Mouse (Mus musculus) MEL (cell line): ENCODE results near the gene Zfp949. TPM values are rescaled to one million over a fixed set of nuclear protein-coding genes. Genes with fewer than 3 reads are reported as not detected.

Experiments used
- DNase-seq: peaks from one replicate; pipeline ENCODE4 v3.0.0; 2011; ENCODE audit warnings: low read depth, low spot score
- H3K27ac ChIP-seq: 2 replicates; pipeline ENCODE4 v1.5.1; 2012; ENCODE audit warnings: low read depth, mild to moderate bottlenecking, control low read depth, low read length, moderate library complexity; ENCODE audit not compliant: control insufficient read depth
- H3K27me3 ChIP-seq, 2 experiments: fragments of 150-350 bp in 1 of 2; sonication (generic) in 1 of 2; 2 replicates each; pipeline ENCODE4 v1.6.1; 2012; ENCODE audit warnings: low read length in 2 of 2, mild to moderate bottlenecking in 2 of 2, improper control_type of control experiment in 1 of 2, moderate library complexity in 1 of 2; ENCODE audit not compliant: insufficient read depth in 2 of 2, control insufficient read depth in 1 of 2
- H3K36me3 ChIP-seq, 2 experiments: 2 replicates each; pipeline ENCODE4 v1.6.1; 2012 to 2014; ENCODE audit warnings: low read length in 2 of 2, improper control_type of control experiment in 1 of 2, inconsistent platforms in 1 of 2, mild to moderate bottlenecking in 1 of 2; ENCODE audit not compliant: insufficient read depth in 2 of 2, control insufficient read depth in 1 of 2
- H3K4me1 ChIP-seq, 2 experiments: fragments of 150-350 bp in 1 of 2; sonication (generic) in 1 of 2; 2 replicates each; pipeline ENCODE4 v1.6.1; 2012; ENCODE audit warnings: low read length in 2 of 2, improper control_type of control experiment in 1 of 2, mild to moderate bottlenecking in 1 of 2; ENCODE audit not compliant: insufficient read depth in 2 of 2, control insufficient read depth in 1 of 2
- H3K4me3 ChIP-seq, 2 experiments: fragments of 150-350 bp in 1 of 2; sonication (generic) in 1 of 2; 2 replicates each; pipeline ENCODE4 v1.5.1; 2012; ENCODE audit warnings: low read depth in 2 of 2, low read length in 2 of 2, mild to moderate bottlenecking in 2 of 2, moderate library complexity in 2 of 2, control low read depth in 1 of 2, improper control_type of control experiment in 1 of 2; ENCODE audit not compliant: control insufficient read depth in 1 of 2, insufficient read depth in 1 of 2
- H3K79me2 ChIP-seq: 2 replicates; pipeline ENCODE4 v1.6.1; 2012; ENCODE audit warnings: mild to moderate bottlenecking, low read length, moderate library complexity; ENCODE audit not compliant: control insufficient read depth, poor library complexity, insufficient read depth
- H3K9ac ChIP-seq: 2 replicates; pipeline ENCODE4 v1.6.1; 2012; ENCODE audit warnings: low read depth, mild to moderate bottlenecking, control low read depth, low read length, moderate library complexity; ENCODE audit not compliant: control insufficient read depth, poor library complexity, severe bottlenecking
- H3K9me3 ChIP-seq: fragments of 150-350 bp; sonication (generic); replicated peaks from 2 replicates; pipeline ENCODE4 v1.6.1; 2012; ENCODE audit warnings: mild to moderate bottlenecking, low read length, improper control_type of control experiment, moderate library complexity; ENCODE audit not compliant: insufficient read depth
- BHLHE40 ChIP-seq: IDR thresholded peaks from 2 replicates; pipeline ENCODE4 v1.6.1; 2012; ENCODE audit warnings: low read depth, mild to moderate bottlenecking, inconsistent platforms, low read length, improper control_type of control experiment, borderline replicate concordance
- CHD1 ChIP-seq: IDR thresholded peaks from 2 replicates; pipeline ENCODE4 v1.6.1; 2012; ENCODE audit warnings: low read depth, mild to moderate bottlenecking, inconsistent platforms, low read length, improper control_type of control experiment
- CHD2 ChIP-seq: IDR thresholded peaks from 2 replicates; pipeline ENCODE4 v1.6.1; 2011; ENCODE audit warnings: low read length, improper control_type of control experiment
- CTCF ChIP-seq, 3 experiments: IDR thresholded peaks in 2 of 3; conservative IDR thresholded peaks in 1 of 3; 2 replicates each; pipeline ENCODE4 v1.5.1; 2011 to 2012; ENCODE audit warnings: low read length in 3 of 3, low read depth in 2 of 3, mild to moderate bottlenecking in 2 of 3, improper control_type of control experiment in 1 of 3, inconsistent platforms in 1 of 3, mixed read lengths in 1 of 3, moderate library complexity in 1 of 3; ENCODE audit not compliant: control insufficient read depth in 1 of 3, insufficient read depth in 1 of 3, poor library complexity in 1 of 3, severe bottlenecking in 1 of 3
- E2F4 ChIP-seq: IDR thresholded peaks from 2 replicates; pipeline ENCODE4 v1.6.1; 2011; ENCODE audit warnings: low read depth, low read length, improper control_type of control experiment, borderline replicate concordance
- ELF1 ChIP-seq: IDR thresholded peaks from 2 replicates; pipeline ENCODE4 v1.6.1; 2014; ENCODE audit warnings: low read depth, mild to moderate bottlenecking, inconsistent platforms, low read length, improper control_type of control experiment, moderate library complexity
- EP300 ChIP-seq, 2 experiments: IDR thresholded peaks; 2 replicates each; pipeline ENCODE4 v1.6.1; 2011; ENCODE audit warnings: improper control_type of control experiment in 2 of 2, low read length in 2 of 2, low read depth in 1 of 2, mild to moderate bottlenecking in 1 of 2
- ETS1 ChIP-seq: IDR thresholded peaks from 2 replicates; pipeline ENCODE4 v1.6.1; 2012; ENCODE audit warnings: low read depth, mild to moderate bottlenecking, inconsistent platforms, low read length, improper control_type of control experiment, moderate library complexity
- GATA1 ChIP-seq: IDR thresholded peaks from 2 replicates; pipeline ENCODE4 v1.6.1; 2011; ENCODE audit warnings: low read depth, low read length, improper control_type of control experiment
- HCFC1 ChIP-seq: IDR thresholded peaks from 2 replicates; pipeline ENCODE4 v1.6.1; 2012; ENCODE audit warnings: low read depth, mild to moderate bottlenecking, inconsistent platforms, low read length, improper control_type of control experiment, moderate library complexity
- JUND ChIP-seq: IDR thresholded peaks from 2 replicates; pipeline ENCODE4 v1.6.1; 2011; ENCODE audit warnings: low read depth, mild to moderate bottlenecking, improper control_type of control experiment, low read length
- MAX ChIP-seq: IDR thresholded peaks from 2 replicates; pipeline ENCODE4 v1.6.1; 2011; ENCODE audit warnings: low read length, improper control_type of control experiment
- MAZ ChIP-seq: IDR thresholded peaks from 2 replicates; pipeline ENCODE4 v1.6.1; 2012; ENCODE audit warnings: low read depth, mild to moderate bottlenecking, inconsistent platforms, low read length, improper control_type of control experiment
- MEF2A ChIP-seq: IDR thresholded peaks from 2 replicates; pipeline ENCODE4 v1.6.1; 2014; ENCODE audit warnings: low read depth, mild to moderate bottlenecking, inconsistent platforms, low read length, improper control_type of control experiment; ENCODE audit not compliant: poor library complexity, insufficient replicate concordance, severe bottlenecking; ENCODE audit errors: extremely low read depth
- MYB ChIP-seq: IDR thresholded peaks from 2 replicates; pipeline ENCODE4 v1.6.1; 2011; ENCODE audit warnings: mild to moderate bottlenecking, low read depth, low read length, improper control_type of control experiment
- MYC ChIP-seq: IDR thresholded peaks from 2 replicates; pipeline ENCODE4 v1.6.1; 2011; ENCODE audit warnings: low read depth, mild to moderate bottlenecking, low read length, improper control_type of control experiment, moderate library complexity
- NELFE ChIP-seq: IDR thresholded peaks from 2 replicates; pipeline ENCODE4 v1.6.1; 2011; ENCODE audit warnings: low read depth, low read length, improper control_type of control experiment
- NRF1 ChIP-seq: IDR thresholded peaks from 2 replicates; pipeline ENCODE4 v1.6.1; 2014; ENCODE audit warnings: low read depth, mild to moderate bottlenecking, inconsistent platforms, low read length, improper control_type of control experiment, moderate library complexity; ENCODE audit not compliant: poor library complexity, insufficient read depth, severe bottlenecking
- POLR2A ChIP-seq, 2 experiments: IDR thresholded peaks; 2 replicates each; pipeline ENCODE4 v1.6.1; 2011 to 2012; ENCODE audit warnings: low read length in 2 of 2, mild to moderate bottlenecking in 2 of 2, control low read depth in 1 of 2, improper control_type of control experiment in 1 of 2, low read depth in 1 of 2, moderate library complexity in 1 of 2; ENCODE audit not compliant: control insufficient read depth in 1 of 2, insufficient read depth in 1 of 2, poor library complexity in 1 of 2
- POLR2AphosphoS2 ChIP-seq: IDR thresholded peaks from 2 replicates; pipeline ENCODE4 v1.6.1; 2011; ENCODE audit warnings: low read length, improper control_type of control experiment
- POLR2AphosphoS5 ChIP-seq: IDR thresholded peaks from 2 replicates; pipeline ENCODE4 v1.6.1; 2012; ENCODE audit warnings: low read depth, borderline replicate concordance, mild to moderate bottlenecking, inconsistent platforms, low read length, moderate library complexity, mixed read lengths
- RAD21 ChIP-seq: IDR thresholded peaks from 2 replicates; pipeline ENCODE4 v1.6.1; 2011; ENCODE audit warnings: mild to moderate bottlenecking, low read depth, low read length, improper control_type of control experiment
- RCOR1 ChIP-seq: IDR thresholded peaks from 2 replicates; pipeline ENCODE4 v1.6.1; 2012; ENCODE audit warnings: low read depth, mild to moderate bottlenecking, inconsistent platforms, low read length, improper control_type of control experiment
- SIN3A ChIP-seq: IDR thresholded peaks from 2 replicates; pipeline ENCODE4 v1.6.1; 2012; ENCODE audit warnings: low read length, improper control_type of control experiment, inconsistent platforms
- TAL1 ChIP-seq: IDR thresholded peaks from 2 replicates; pipeline ENCODE4 v1.6.1; 2012; ENCODE audit warnings: mild to moderate bottlenecking, inconsistent platforms, low read length, moderate library complexity, mixed read lengths
- TBP ChIP-seq: IDR thresholded peaks from 2 replicates; pipeline ENCODE4 v1.8.0; 2011; ENCODE audit warnings: low read depth, low read length, improper control_type of control experiment
- UBTF ChIP-seq: IDR thresholded peaks from 2 replicates; pipeline ENCODE4 v1.6.1; 2012; ENCODE audit warnings: low read depth, mild to moderate bottlenecking, inconsistent platforms, low read length, improper control_type of control experiment, moderate library complexity, borderline replicate concordance; ENCODE audit not compliant: insufficient read depth
- USF1 ChIP-seq: IDR thresholded peaks from 2 replicates; pipeline ENCODE4 v1.6.1; 2014; ENCODE audit warnings: low read depth, mild to moderate bottlenecking, inconsistent platforms, low read length, improper control_type of control experiment, moderate library complexity
- USF2 ChIP-seq, 2 experiments: IDR thresholded peaks; 2 replicates each; pipeline ENCODE4 v1.6.1; 2011 to 2012; ENCODE audit warnings: improper control_type of control experiment in 2 of 2, low read length in 2 of 2, borderline replicate concordance in 1 of 2, inconsistent platforms in 1 of 2, low read depth in 1 of 2, mild to moderate bottlenecking in 1 of 2; ENCODE audit not compliant: insufficient read depth in 1 of 2
- ZC3H11A ChIP-seq: IDR thresholded peaks from 2 replicates; pipeline ENCODE4 v1.6.1; 2012; ENCODE audit warnings: low read depth, mild to moderate bottlenecking, inconsistent platforms, low read length, improper control_type of control experiment
- ZKSCAN1 ChIP-seq: IDR thresholded peaks from 2 replicates; pipeline ENCODE4 v1.6.1; 2012; ENCODE audit warnings: low read depth, mild to moderate bottlenecking, inconsistent platforms, low read length, improper control_type of control experiment, moderate library complexity
- ZMIZ1 ChIP-seq: IDR thresholded peaks from 2 replicates; pipeline ENCODE4 v1.6.1; 2012; ENCODE audit warnings: low read depth, mild to moderate bottlenecking, inconsistent platforms, low read length, improper control_type of control experiment, moderate library complexity
- ZNF384 ChIP-seq: IDR thresholded peaks from 2 replicates; pipeline ENCODE4 v1.6.1; 2012; ENCODE audit warnings: low read depth, mild to moderate bottlenecking, inconsistent platforms, low read length, improper control_type of control experiment
- polyA plus RNA-seq, 2 experiments: library from polyadenylated mRNA; stranded (reverse) in 1 of 2; unstranded in 1 of 2; fragments of >175 nt in 1 of 2; fragments of >200 nt in 1 of 2; gene quantifications; 2 replicates each; pipeline versions ENCODE4 v1.2.1 to v1.2.4; 2012; ENCODE audit warnings: low replicate concordance in 2 of 2, low read depth in 1 of 2; ENCODE audit not compliant: insufficient read length in 2 of 2, insufficient read depth in 1 of 2, missing spikeins in 1 of 2
- total RNA-seq: library from RNA; depleted of rRNA; stranded (reverse); fragments of 300-350 nt; gene quantifications from 2 replicates; pipeline ENCODE4 v1.2.3, GENCODE M21; 2012

Zfp949 gene
- total and polyA plus RNA-seq, 3 experiments, result 4.5 to 4.6 TPM; not detected in 1

DNA sequence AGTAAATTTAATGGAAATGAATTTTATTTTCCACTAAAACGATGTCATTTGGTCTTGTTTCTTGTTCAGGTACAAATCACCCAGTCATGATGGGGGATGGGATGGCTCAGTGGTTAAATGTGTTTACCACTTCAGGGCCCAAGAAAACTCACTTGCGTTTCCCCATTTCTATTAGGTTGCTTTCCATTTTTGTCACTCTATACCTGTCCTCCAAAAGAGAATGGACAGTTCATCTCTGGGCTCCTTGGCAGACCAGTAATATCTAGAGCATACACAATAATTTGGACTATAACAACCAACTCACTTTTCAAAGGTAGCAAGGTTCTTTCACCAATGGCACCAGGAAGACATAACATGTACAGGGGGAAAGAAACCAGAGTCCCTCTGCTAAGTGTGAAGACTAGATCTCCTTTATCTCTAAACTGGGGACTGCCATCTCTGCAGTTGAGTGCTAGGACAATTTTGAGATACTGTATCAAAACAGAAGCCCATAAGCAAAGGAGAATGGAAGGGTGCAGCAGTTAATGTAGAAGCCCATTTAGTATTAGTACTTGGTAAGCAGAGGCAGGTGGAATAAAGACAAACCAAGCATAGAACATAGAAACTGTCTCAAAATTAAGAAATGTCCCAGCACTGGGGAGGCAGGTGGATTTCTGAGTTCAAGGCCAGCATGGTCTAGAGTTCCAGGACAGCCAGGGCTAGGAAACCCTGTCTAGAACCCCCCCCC lies 27.5 kb upstream of the Zfp949 start (continued):
- TF ChIP-seq USF2 (IDR thresholded peaks at IDR 0.05; ENCODE audit: borderline replicate concordance in 1 of 2, insufficient read depth in 1 of 2, low read depth in 1 of 2, low read length in 2 of 2), result no peak

- Histone ChIP-seq H3K27me3 (no peaks in the 10 kb centered on the region), H3K4me1 (peaks cover 2 to 8% of the 10 kb centered on the region in 2 experiments), H3K36me3 (peaks cover 4 to 19% of the 10 kb centered on the region in 2 experiments), H3K9me3 (no peaks in the 10 kb centered on the region), H3K9ac (peak overlapping the region; percentile 99), H3K27ac (peak overlapping the region; percentile 98), H3K4me3 (peak overlapping the region; percentile 60 to 99), H3K79me2 (peaks cover 25% of the 10 kb centered on the region)
- DNase-seq, result peak; percentile 46
- TF ChIP-seq TAL1 (0 out of 2 replicates have a peak, but pooled peaks have one; percentile 4), RAD21 (no peak), POLR2AphosphoS2 (no peak), ZMIZ1 (no peak), GATA1 (no peak), ZNF384 (peak; percentile 71), USF1 (no peak), HCFC1 (no peak), BHLHE40 (no peak), UBTF (no peak), CHD2 (no peak), POLR2A (IDR thresholded peaks at IDR 0.05; ENCODE audit: control insufficient read depth in 1 of 2, insufficient read depth in 1 of 2, low read depth in 1 of 2, low read length in 2 of 2, poor library complexity in 1 of 2) (no peak), MAX (no peak), JUND (no peak), TBP (no peak), ETS1 (no peak), NELFE (no peak), MYB (no peak), CHD1 (peak; percentile 94), MEF2A (no peak), MAZ (no peak), E2F4 (no peak), ZKSCAN1 (no peak), USF2 (IDR thresholded peaks at IDR 0.05; ENCODE audit: borderline replicate concordance in 1 of 2, insufficient read depth in 1 of 2, low read depth in 1 of 2, low read length in 2 of 2) (no peak), MYC (no peak), SIN3A (no peak; the same call in 1 of the 2 replicates), ELF1 (no peak), POLR2AphosphoS5 (no peak), CTCF (IDR thresholded peaks at IDR 0.05 in 2 of 3, conservative IDR thresholded peaks at IDR 0.05 in 1 of 3; ENCODE audit: control insufficient read depth in 1 of 3, insufficient read depth in 1 of 3, low read depth in 2 of 3, low read length in 3 of 3, poor library complexity in 1 of 3, severe bottlenecking in 1 of 3) (no peak), RCOR1 (no peak), ZC3H11A (no peak), NRF1 (no peak), EP300 (IDR thresholded peaks at IDR 0.05; ENCODE audit: low read depth in 1 of 2, low read length in 2 of 2) (no peak)
These were observed 26.9 kb upstream of the Zfp949 start for GRCm38 (mm10) chr9:88520849-88521483.
